Mouse (Mus musculus): ENCODE results near the gene Ramp3.

GRCm38 (mm10) chr11:6626388-6626772 lies 31.9 kb upstream of the Ramp3 start:
- TF ChIP-seq CTCF (IDR thresholded peaks at IDR 0.05; ENCODE audit: control insufficient read depth, insufficient read depth, insufficient read length) (no peak), USF1 (IDR thresholded peaks at IDR 0.05; ENCODE audit: low read depth) (no peak), CEBPB (IDR thresholded peaks at IDR 0.05; ENCODE audit: low read depth) (no peak), MAX (IDR thresholded peaks at IDR 0.05) (no peak)

Measured in C2C12 (cell line).